Mouse (Mus musculus) inflammation-experienced regulatory T-cells, adult 6 months (primary cell): ENCODE results near the gene Rasa2. TPM values are rescaled to one million over a fixed set of nuclear protein-coding genes. Genes with fewer than 3 reads are reported as not detected.
"Not testable (repeated sequence)": the region's sequence is repeated elsewhere in the genome, so short reads cannot be mapped to it uniquely, and the experiment has no call there.

Experiments used
- ATAC-seq: one replicate; pipeline ENCODE4 v1.8.0; 2017
- polyA plus RNA-seq, 3 experiments: library from polyadenylated mRNA; unstranded; fragments of 100-300 nt; shearing (Covaris generic); gene quantifications; one replicate each; pipeline ENCODE4 v1.2.1; 2017

Rasa2 gene
- polyA plus RNA-seq, 3 experiments from 2014 or later, result 31.5 to 41.1 (median 34.3) TPM

GRCm38 (mm10) chr9:96583076-96583475 is 48.3 kb downstream of the Rasa2 start:
- ATAC-seq, result peak; percentile 96

GRCm38 (mm10) chr9:96578190-96578589 is 53.2 kb downstream of the Rasa2 start:
- no peak for ATAC-seq

DNA sequence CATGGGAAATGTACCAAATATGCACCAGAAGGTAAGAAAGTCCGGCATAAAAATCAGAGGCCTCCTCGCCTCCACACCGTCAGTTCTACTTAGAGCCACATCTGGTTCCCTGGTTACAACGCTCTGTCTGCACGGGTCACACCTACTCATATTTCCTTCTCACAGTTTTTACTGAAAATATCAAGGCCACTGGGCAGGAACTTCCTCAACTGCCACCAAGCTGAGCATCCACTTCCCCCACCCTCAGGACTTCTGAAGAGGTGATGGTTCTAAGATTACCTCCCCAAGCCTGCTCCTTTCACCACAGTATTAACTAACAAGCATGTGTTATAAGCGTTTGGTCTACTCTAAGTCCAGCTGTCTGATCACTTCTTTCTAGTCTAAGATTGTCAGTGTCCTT is 53.7 kb downstream of the Rasa2 start:
- peak; percentile 32 for ATAC-seq

DNA sequence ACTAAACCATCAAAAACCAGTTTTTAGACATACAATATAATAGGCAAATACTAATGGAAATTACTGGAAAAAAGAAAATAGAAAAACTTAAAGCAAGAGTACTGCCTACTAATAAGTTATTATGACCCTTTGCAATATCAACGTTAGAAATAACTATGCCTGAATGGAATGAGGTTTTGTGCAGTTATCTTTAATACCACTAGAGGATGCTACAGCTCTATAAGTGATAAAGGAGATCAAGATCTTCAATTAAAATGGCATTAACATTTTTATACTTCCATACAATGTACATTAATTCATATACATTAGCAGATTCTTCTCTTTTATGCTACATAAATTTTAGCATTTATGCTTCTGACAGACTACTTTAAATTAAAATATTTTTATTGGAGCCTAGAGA is 58.2 kb downstream of the Rasa2 start:
- ATAC-seq, result peak; percentile 76

GRCm38 (mm10) chr9:96572754-96573153 is 58.7 kb downstream of the Rasa2 start:
- ATAC-seq, result no peak

- ATAC-seq, result no peak
Observed at GRCm38 (mm10) chr9:96566470-96566996, 64.9 kb downstream of the Rasa2 start.

GRCm38 (mm10) chr9:96563501-96563900 is 67.9 kb downstream of the Rasa2 start:
- ATAC-seq, result no peak

GRCm38 (mm10) chr9:96559148-96559547 is 72.3 kb downstream of the Rasa2 start:
- no peak for ATAC-seq

GRCm38 (mm10) chr9:96558594-96558993 is 72.8 kb downstream of the Rasa2 start:
- ATAC-seq, result no peak

GRCm38 (mm10) chr9:96554095-96554494 is 77.3 kb downstream of the Rasa2 start:
- ATAC-seq, result no peak

- ATAC-seq, result peak; percentile 52
Observed at GRCm38 (mm10) chr9:96545410-96545809, 86.0 kb downstream of the Rasa2 start.

DNA sequence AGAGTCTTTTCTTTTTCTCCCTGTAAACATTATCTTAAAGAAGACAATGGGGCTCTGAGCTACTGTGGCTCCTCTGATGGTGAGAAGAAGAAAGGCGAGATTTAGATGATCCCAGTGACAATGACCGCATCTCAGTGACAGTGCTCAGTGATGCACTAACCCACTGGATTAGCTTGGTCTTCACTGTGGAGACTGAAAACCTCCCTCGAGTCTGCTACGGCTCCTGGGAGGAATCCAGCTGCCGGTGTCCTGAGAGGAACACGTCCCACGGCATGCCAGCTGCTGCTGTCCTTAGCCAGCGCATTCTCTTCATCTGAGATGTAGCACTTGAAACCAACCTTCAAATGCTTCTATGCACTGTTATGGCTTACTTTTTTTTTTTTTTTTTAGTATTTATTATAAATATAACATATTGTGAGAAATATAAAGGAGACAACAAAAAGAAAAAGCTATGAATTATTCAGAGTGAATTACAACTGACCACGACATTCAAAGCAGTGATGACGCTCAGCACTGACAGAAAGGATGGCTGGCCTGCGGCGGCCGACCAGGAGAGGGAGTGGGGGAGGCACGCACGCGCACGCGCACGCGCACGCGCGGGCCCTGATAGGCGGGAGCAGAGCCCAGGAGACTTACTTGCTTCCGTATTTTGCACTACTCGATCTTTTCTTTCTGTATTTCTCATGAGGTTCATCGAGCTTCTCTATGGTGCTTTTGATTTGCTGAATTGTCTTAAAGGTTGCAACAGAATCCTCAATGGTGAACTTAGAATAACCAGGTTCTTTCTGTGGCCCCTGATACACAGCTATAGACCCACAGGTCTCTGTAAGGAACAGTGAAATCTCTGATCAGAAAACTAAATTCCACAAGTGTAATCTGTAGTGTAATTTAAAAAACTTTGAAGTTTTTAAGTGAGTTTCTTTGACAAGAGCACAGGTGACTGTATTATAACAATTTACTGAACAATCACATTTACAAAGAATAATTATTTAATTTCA is 87.5 kb downstream of the Rasa2 start:
- no peak for ATAC-seq

- ATAC-seq, result no peak
Observed at GRCm38 (mm10) chr9:96538916-96539315, 92.5 kb downstream of the Rasa2 start.

DNA sequence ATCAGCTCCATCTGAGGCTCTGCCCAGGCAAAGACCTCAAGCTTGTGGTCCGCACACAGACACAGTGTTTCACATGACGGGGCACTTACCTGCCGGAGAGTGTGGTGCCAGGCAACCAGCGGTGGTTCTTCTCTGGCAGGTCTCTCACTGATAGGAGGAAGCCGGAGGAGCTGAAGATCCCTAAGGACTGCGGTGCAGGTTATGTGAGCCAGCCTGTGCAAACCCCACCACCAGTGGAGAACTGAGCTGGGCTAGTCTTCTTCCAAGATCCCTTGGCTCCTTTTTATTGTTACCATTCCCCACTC is 93.8 kb downstream of the Rasa2 start:
- ATAC-seq, result no peak

- peak; percentile 52 for ATAC-seq
Observed at GRCm38 (mm10) chr9:96536895-96537614, 94.4 kb downstream of the Rasa2 start.

GRCm38 (mm10) chr9:96536093-96536492 is 95.3 kb downstream of the Rasa2 start:
- not testable (repeated sequence) for ATAC-seq

GRCm38 (mm10) chr9:96535431-96535830 is 96.0 kb downstream of the Rasa2 start:
- ATAC-seq, result no peak

DNA sequence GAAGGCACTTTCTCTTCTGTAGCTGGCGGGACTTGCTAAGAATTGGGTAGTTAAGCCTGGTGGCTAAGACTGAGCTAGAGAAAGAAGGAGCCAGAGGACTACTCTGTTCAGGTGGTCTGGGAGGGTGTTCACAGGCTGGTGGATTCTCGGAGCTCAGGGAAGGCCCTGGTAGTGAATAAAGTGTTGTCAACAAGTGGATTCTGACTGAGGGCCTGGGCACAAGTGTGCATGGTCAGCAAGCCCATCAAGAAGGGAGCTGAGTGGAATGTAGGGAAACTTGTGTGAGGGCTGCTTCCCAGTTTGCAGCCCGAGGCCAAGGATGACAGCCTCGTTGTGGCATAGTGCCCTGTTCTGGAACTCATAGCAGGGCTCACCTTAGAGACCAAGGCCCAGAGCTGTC is 97.2 kb downstream of the Rasa2 start:
- no peak for ATAC-seq

DNA sequence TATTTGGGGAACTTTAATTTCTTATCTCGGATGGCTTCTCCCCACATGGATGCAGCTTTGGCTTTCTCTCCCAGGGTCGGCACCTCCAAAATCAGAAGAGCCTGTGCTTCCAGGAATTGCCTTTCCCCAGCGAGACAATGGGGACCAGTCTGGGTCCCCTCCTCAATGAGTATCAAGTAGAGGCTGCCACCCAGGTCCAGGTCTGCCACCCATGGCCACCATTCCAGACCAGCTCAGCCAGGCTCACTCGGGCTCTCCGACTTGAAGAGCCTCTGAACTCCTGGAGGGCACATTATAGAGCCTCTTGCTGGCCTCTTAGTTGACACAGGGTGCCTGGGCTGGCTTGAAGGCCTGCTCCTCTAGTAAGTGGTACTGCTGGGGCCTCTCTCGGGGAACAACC is 97.9 kb downstream of the Rasa2 start:
- no peak for ATAC-seq

DNA sequence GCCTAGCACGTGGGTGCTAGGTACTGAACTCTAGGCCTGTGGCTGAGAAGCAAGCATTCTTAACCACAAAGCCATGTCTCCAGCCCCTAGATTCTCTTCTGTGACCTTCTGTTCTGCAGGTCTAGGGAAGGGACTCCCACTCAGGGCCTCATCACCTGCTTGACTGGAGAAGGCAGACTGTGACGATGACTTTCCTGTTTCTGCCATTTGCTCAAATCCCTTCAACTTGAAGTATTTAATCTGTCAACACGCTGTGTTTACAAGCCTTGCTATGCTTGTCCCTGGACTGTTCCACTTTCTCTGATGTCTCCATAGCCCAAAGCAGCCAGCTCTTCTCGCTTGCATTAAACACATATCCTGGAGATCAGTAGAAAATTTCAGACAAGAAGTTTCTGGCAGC is 98.9 kb downstream of the Rasa2 start:
- no peak for ATAC-seq

DNA sequence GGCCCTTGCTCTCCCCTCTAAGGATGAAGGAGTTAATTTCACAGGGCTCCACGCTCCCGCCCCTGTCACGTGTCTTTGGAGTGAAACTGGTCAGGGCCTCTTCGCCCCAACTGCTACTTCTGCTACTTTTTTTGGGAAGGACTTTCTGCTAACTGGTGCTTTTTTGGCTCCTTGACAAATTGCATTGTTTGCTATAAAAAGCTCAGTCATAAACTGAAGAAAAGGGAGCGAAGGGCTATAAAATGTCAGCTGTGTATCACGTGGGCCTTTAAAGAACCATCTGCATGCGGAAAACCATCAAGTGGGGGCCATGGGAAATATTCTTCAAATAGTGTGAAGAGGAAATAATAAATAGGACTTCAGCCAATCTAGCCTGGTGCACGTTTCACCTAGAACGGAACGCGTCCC is 100.7 kb downstream of the Rasa2 start:
- no peak for ATAC-seq

DNA sequence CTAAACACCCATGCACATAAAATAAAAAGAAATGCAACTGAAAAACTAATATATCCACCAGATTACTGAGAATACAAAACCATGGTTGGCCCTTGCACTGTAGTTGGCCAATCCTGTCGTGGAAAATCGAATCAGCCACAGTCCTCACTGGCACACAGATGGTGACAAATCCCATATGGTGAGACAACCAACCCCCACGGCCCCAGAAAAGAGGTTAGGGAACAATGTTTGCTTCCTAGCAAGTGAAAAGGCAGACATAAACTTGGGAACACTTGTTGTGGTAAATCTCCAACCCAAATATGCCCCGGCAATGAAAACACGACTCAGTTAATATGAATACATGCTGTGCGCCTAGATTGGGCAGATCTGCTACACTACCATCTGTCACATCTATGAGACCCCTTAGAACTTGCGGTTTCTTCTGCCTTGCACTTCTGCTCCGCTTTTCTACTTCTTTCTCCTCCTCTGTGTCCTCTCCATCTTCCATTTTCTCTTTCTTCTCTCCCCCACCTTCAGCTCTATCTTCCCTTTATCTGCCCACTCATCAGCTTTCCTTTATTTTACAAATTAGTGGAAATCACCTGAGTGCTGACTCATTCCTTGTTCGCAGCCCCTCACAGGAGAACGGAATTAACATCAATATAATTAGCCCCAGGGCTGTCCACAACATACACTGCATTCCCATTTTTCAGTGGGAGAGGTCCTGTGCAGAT is 101.3 kb downstream of the Rasa2 start:
- ATAC-seq, result no peak

- no peak for ATAC-seq
Observed at GRCm38 (mm10) chr9:96526011-96526410, 105.4 kb downstream of the Rasa2 start.
